Mouse (Mus musculus): Measurements from ENCODE around the gene Angpt4. TPM values are rescaled to one million over a fixed set of nuclear protein-coding genes. Genes with fewer than 3 reads are reported as not detected.

Gene Angpt4
- polyA plus RNA-seq, 1 experiment, result 2.1 TPM

DNA sequence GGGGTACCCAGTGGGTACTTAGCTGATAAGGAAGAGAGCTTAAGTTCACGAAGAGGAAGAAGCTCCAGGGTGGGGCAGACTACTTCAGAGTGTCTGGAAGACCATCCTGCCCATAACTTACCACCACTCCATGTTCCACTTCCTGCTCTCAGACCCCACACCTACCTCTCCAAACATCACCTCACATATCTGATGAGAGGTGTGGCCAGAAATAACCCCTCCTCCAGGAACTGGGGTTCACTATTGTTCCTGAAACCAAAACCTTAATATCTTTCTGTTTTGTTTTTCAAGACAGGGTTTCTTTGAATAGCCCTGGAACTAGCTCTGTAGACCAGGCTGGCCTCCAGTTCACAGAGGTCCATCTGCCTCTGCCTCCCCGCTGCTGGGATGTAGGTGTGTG is 56.8 kb downstream of the Angpt4 start:
- Histone ChIP-seq H3K27ac (ENCODE audit: insufficient read depth, low read length) (no peak overlapping the region), H3K4me3 (ENCODE audit: insufficient read depth, low read length) (no peak overlapping the region), H3K4me1 (ENCODE audit: control insufficient read depth, insufficient read depth, low read length) (peaks cover 20% of the 10 kb centered on the region)
- TF ChIP-seq CTCF (IDR thresholded peaks at IDR 0.05; ENCODE audit: borderline replicate concordance, insufficient read depth, low read length) (no peak), POLR2A (IDR thresholded peaks at IDR 0.05; ENCODE audit: low read depth, low read length) (no peak)

DNA sequence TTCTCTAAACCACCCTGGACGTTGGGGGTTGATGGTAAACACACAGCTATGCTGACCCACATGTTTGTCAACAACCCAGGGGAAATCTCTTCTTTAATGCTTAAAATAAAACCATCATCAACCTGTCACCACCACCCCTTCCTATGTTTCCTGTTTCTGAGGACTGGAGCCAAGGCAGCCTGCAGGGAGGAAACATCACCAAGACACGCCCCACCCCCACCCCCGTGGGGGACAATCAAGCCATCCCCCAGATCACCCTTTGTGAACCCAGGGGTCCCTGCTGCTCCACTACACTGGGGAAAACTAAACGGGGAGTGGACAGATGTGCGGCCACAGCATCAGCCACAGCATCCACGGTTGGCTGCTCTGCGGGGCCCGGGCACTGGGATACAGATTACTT is 57.4 kb downstream of the Angpt4 start:
- TF ChIP-seq POLR2A (IDR thresholded peaks at IDR 0.05; ENCODE audit: low read depth, low read length) (no peak), CTCF (IDR thresholded peaks at IDR 0.05; ENCODE audit: borderline replicate concordance, insufficient read depth, low read length) (no peak)
- Histone ChIP-seq H3K27ac (ENCODE audit: insufficient read depth, low read length) (no peak overlapping the region), H3K4me3 (ENCODE audit: insufficient read depth, low read length) (no peak overlapping the region), H3K4me1 (ENCODE audit: control insufficient read depth, insufficient read depth, low read length) (peaks cover 20% of the 10 kb centered on the region)

DNA sequence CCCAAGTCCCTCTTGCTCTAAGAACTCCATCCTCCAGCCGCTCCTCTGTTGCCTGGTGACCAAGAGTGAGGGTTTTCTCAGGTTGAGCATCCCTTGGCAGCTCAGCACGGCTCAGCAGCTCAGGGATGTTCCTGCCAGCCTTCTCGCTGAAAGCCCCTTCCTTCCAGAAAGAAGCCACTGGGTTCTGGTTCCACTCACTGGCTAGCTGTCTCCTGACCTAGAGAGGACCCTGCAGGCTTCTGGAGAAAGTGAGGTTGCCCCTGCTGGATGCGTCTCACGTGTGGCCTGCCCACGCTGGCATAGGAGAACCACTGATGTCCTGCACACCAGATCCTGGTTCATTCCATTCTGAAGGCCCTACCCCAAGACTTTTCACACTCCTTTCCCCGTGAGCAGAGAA is 58.0 kb downstream of the Angpt4 start:
- Histone ChIP-seq H3K4me3 (ENCODE audit: insufficient read depth, low read length) (no peak overlapping the region), H3K4me1 (ENCODE audit: control insufficient read depth, insufficient read depth, low read length) (peaks cover 22% of the 10 kb centered on the region), H3K27ac (ENCODE audit: insufficient read depth, low read length) (no peak overlapping the region)
- TF ChIP-seq POLR2A (IDR thresholded peaks at IDR 0.05; ENCODE audit: low read depth, low read length), result no peak
- TF ChIP-seq CTCF (IDR thresholded peaks at IDR 0.05; ENCODE audit: borderline replicate concordance, insufficient read depth, low read length), result no peak

DNA sequence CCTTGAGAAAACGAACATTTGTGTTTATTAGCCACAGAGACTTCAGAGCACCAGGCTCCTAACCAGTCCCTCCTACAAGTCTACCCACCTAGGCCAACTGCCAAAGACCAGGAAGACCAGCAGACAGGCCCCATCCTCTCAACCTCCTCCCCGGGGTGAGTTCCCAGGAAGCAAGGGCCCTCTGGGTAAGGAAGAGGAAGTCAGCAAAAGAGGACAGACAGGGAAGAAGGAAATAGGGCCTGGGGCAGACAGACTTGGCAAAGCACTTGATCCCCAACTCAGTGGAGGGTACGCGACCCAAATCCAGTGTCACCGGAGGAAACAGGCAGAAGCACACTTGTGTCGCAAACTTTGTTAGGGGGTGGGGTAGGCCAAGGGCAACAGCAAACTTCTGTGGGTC is 58.4 kb downstream of the Angpt4 start:
- peaks cover 21% of the 10 kb centered on the region for H3K4me1 ChIP-seq (ENCODE audit: control insufficient read depth, insufficient read depth, low read length)
- TF ChIP-seq POLR2A (IDR thresholded peaks at IDR 0.05; ENCODE audit: low read depth, low read length) (no peak), CTCF (IDR thresholded peaks at IDR 0.05; ENCODE audit: borderline replicate concordance, insufficient read depth, low read length) (no peak)
- H3K4me3 ChIP-seq (ENCODE audit: insufficient read depth, low read length), result no peak overlapping the region
- no peak overlapping the region for H3K27ac ChIP-seq (ENCODE audit: insufficient read depth, low read length)

DNA sequence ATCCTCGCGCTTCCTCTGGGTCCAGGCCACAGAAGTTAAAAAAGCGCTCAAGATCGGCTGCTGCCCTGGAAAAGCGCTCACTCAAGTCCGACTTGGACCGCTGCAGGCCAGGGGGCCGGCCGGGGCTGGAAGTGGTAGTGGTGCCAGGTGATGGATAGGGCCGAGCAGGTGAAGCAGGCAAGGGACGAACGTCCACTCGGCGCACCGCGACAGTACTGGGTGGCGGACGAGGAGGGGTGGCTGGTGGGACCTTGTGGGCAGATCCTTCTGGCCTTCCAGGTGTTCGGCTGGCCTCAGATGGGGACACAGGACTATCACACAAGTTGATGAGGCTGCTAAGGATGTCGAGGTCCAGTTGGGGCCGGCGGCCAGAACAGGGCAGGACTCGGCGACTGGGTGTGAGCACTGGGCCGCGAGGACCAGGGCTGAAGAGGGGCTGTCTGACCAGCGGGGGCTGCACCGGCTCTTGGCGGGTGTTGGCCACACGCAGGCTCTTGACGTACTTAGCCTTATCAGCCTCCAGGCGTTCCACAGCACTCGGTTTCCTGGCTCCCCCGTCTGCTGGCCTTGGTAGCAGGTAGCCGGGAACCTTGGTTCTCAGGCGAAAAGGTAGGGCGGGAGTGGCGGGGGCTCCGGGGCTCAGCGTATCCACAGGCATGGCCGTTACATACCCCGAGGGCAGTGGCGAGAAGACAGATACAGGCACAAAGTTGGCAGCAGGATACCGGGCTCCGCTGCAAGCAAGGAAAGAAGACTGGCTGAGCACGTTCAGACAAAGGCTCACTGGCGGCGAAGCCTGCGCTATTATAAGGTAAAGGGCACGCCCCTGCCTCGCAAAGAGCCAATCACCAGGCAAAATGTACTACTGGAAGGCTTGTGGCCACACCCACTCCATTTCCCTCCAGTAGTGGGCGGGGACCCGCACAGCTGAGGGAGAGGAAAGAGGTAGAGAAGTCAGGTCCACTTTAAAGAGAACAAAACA is 59.5 kb downstream of the Angpt4 start:
- no peak overlapping the region for H3K4me3 ChIP-seq (ENCODE audit: insufficient read depth, low read length)
- H3K4me1 ChIP-seq (ENCODE audit: control insufficient read depth, insufficient read depth, low read length), result peaks cover 21% of the 10 kb centered on the region
- TF ChIP-seq CTCF (IDR thresholded peaks at IDR 0.05; ENCODE audit: borderline replicate concordance, insufficient read depth, low read length), result no peak
- TF ChIP-seq POLR2A (IDR thresholded peaks at IDR 0.05; ENCODE audit: low read depth, low read length), result peak; percentile 65
- H3K27ac ChIP-seq (ENCODE audit: insufficient read depth, low read length), result no peak overlapping the region

DNA sequence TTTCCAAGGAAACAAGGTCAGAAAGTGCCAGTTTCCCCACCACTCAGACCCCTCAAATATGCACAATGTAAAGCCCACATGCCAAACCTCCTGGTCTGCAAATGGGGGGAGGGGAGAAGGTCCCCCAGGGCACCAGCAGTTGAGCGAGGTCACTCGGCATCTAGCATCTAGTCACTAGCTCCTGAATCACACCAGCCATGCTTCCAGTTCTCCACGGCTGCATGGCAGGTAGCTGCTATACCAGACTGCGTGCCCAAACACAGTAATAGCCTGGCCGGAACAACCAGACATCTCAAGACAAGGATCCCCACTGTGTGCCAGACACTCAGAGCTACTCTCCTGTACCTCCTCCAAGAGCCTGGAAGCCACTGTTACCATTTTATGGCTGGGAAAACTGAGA is 60.7 kb downstream of the Angpt4 start:
- Histone ChIP-seq H3K4me3 (ENCODE audit: insufficient read depth, low read length) (no peak overlapping the region), H3K4me1 (ENCODE audit: control insufficient read depth, insufficient read depth, low read length) (peaks cover 21% of the 10 kb centered on the region), H3K27ac (ENCODE audit: insufficient read depth, low read length) (no peak overlapping the region)
- TF ChIP-seq POLR2A (IDR thresholded peaks at IDR 0.05; ENCODE audit: low read depth, low read length) (no peak), CTCF (IDR thresholded peaks at IDR 0.05; ENCODE audit: borderline replicate concordance, insufficient read depth, low read length) (no peak)

DNA sequence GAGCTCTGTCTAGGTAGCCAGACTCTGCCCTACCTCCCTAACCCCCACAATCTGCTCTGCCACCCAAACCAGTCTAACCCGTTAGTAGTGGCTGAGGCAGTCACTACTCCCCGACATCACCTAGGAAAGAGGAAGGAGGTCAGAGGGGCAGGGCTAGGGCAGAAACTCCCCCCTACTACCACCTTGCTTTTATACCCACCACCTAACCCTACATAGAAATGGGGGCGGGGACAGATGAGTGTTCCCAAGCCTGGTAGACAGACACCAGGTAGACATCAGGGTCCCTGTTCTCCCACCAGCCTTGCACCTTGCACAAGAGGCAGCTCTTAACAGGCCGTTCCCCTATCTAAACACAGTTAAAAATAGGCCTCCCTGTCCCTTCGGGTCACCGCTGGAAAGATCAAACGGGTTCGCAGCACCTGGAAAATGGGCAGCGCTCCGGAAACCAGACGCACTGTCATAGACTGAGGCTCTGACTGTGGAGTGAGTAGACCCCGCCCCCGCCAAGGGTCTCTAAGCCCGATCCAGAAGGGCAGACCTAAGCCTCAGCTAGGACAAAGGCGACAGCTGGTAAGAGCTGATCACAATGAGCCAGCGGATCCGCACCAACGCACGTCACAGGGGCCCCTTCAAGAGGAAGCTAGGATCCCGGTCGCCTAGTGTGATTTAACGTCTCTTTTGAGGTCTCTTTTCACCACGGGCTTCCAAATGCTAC is 62.0 kb downstream of the Angpt4 start:
- H3K27ac ChIP-seq (ENCODE audit: insufficient read depth, low read length), result no peak overlapping the region
- no peak overlapping the region for H3K4me3 ChIP-seq (ENCODE audit: insufficient read depth, low read length)
- TF ChIP-seq POLR2A (IDR thresholded peaks at IDR 0.05; ENCODE audit: low read depth, low read length) (no peak), CTCF (IDR thresholded peaks at IDR 0.05; ENCODE audit: borderline replicate concordance, insufficient read depth, low read length) (no peak)
- H3K4me1 ChIP-seq (ENCODE audit: control insufficient read depth, insufficient read depth, low read length), result peaks cover 28% of the 10 kb centered on the region

DNA sequence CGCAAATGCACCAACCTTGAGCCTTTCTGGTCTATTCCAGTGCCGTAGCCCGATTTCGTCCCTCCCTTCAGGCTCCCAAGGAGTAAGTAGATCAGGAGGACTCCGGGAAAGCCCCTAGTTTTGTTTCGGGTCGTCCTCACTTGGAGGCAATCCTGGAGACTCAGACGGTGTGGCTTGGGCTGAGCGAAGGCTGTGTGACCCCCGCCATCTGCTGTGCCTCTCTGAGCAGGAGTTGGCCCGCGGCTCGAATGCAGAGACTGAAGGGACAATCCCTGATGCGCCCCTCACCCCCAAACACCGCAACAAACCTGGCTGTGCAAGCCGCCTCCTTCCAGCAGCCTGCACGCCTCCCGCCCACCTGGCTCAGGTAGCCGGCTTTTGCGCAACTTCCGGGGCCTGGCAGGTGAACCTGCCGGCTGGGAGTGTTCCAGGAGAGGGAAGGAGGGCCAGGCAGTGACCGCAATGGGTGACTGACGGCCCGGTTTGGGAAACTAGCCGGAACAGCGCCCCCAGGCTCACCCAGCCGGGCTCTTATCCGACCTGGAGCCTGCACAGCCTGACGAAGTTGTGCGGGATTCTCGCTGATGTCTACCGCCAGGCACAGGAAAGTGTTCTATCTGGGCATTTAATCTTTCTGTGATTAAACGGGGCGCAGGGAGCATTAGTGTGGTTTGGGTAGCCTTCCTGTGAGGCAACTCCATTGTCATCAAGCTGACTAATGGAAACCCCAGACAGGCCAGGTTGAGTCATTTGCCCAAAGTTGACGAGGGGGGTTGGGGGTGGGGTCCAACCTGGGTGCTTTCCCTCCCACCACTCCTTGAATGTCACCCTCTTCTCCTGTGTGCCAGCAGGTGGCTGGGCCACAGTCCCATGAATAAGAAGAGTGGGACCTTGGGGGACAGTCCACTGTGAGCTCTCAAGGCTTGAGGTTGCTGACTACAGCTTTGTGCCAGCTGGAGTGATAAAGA is 62.9 kb downstream of the Angpt4 start:
- Histone ChIP-seq H3K27ac (ENCODE audit: insufficient read depth, low read length) (no peak overlapping the region), H3K4me1 (ENCODE audit: control insufficient read depth, insufficient read depth, low read length) (peaks cover 34% of the 10 kb centered on the region), H3K4me3 (ENCODE audit: insufficient read depth, low read length) (no peak overlapping the region)
- TF ChIP-seq CTCF (IDR thresholded peaks at IDR 0.05; ENCODE audit: borderline replicate concordance, insufficient read depth, low read length) (no peak), POLR2A (IDR thresholded peaks at IDR 0.05; ENCODE audit: low read depth, low read length) (no peak)

DNA sequence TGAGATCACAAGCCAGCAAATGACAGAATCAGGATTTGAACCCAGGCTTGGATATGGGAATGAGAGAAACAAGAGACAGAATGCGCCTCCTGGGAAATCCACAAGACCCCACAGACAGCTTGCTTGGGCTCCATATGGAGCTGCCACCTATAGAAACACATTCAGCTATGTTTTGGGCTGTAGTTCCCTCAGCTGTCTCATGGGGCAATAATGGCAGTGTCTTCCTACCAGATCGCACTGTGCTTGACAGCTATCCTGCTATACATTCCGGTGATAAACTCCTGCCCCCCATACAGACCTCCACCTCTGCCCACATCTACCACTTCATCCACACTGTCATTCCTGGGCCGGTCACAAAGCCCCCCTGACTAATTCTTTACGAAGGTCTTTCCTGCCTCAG is 64.3 kb downstream of the Angpt4 start:
- Histone ChIP-seq H3K4me1 (ENCODE audit: control insufficient read depth, insufficient read depth, low read length) (peaks cover 36% of the 10 kb centered on the region), H3K4me3 (ENCODE audit: insufficient read depth, low read length) (no peak overlapping the region), H3K27ac (ENCODE audit: insufficient read depth, low read length) (no peak overlapping the region)
- TF ChIP-seq CTCF (IDR thresholded peaks at IDR 0.05; ENCODE audit: borderline replicate concordance, insufficient read depth, low read length), result no peak
